Mouse (Mus musculus) CH12.LX (cell line): ENCODE measurements at regions not wholly inside any gene's neighbourhood (a gene's known extent, or its start where the extent isn't known, plus 50 kb on each side); places are given as distances from the start of the nearest gene placed in this dataset.

Experiments
- CTCF ChIP-seq, 2 experiments: IDR thresholded peaks in 1 of 2; conservative IDR thresholded peaks in 1 of 2; 2 replicates each; pipeline ENCODE4 v1.5.1; 2011 to 2012; ENCODE audit warnings: low read depth in 2 of 2, low read length in 2 of 2, improper control_type of control experiment in 1 of 2, inconsistent platforms in 1 of 2, mild to moderate bottlenecking in 1 of 2, moderate library complexity in 1 of 2
- EP300 ChIP-seq: IDR thresholded peaks from 2 replicates; pipeline ENCODE4 v1.6.1; 2011; ENCODE audit warnings: low read length, improper control_type of control experiment
- IRF4 ChIP-seq: IDR thresholded peaks from 2 replicates; pipeline ENCODE4 v1.6.1; 2014; ENCODE audit warnings: low read depth, mild to moderate bottlenecking, inconsistent platforms, low read length, improper control_type of control experiment
- KAT2A ChIP-seq: IDR thresholded peaks from 2 replicates; pipeline ENCODE4 v1.6.1; 2012; ENCODE audit warnings: low read length, improper control_type of control experiment, inconsistent platforms; ENCODE audit not compliant: insufficient replicate concordance
- NRF1 ChIP-seq: IDR thresholded peaks from 2 replicates; pipeline ENCODE4 v1.6.1; 2014; ENCODE audit warnings: low read depth, mild to moderate bottlenecking, inconsistent platforms, low read length, improper control_type of control experiment, moderate library complexity
- POLR2A ChIP-seq: IDR thresholded peaks from 2 replicates; pipeline ENCODE4 v1.6.1; 2011; ENCODE audit warnings: low read depth, mild to moderate bottlenecking, improper control_type of control experiment, low read length
- RCOR1 ChIP-seq: conservative IDR thresholded peaks from 2 replicates; pipeline ENCODE4 v1.6.1; 2012; ENCODE audit warnings: low read depth, mild to moderate bottlenecking, inconsistent platforms, low read length, improper control_type of control experiment
- SMC3 ChIP-seq: IDR thresholded peaks from 2 replicates; pipeline ENCODE4 v1.6.1; 2011; ENCODE audit warnings: low read depth, low read length, improper control_type of control experiment
- ZNF384 ChIP-seq: IDR thresholded peaks from 2 replicates; pipeline ENCODE4 v1.6.1; 2012; ENCODE audit warnings: low read depth, low read length, improper control_type of control experiment, inconsistent platforms

GRCm38 (mm10) chr11:93719141-93719540, 166.4 kb downstream of the Utp18 start:
- TF ChIP-seq IRF4 (no peak), CTCF (conservative IDR thresholded peaks at IDR 0.05 in 1 of 2, IDR thresholded peaks at IDR 0.05 in 1 of 2; ENCODE audit: low read depth in 2 of 2, low read length in 2 of 2) (no peak), EP300 (no peak), POLR2A (no peak), RCOR1 (no peak), ZNF384 (no peak), SMC3 (no peak), KAT2A (no peak), NRF1 (no peak)
